ENCODE assay signal across 23 mouse cellular contexts in genomic region chr5:20918967-20919366, GRCm38 (mm10).
"Had no signal": no experiment of that assay in that cellular context is flagged by ENCODE, and none has a peak within 500 bp of the region (broad histone marks: within the 10 kb centered on the region; RNA-seq: fewer than 3 reads in every experiment).

No protein-coding gene starts in this region.

- DNase-seq: gastrocnemius, adult 2 months; gastrocnemius, postnatal 10 days; gastrocnemius, postnatal 25 days; heart, adult 2 months; heart, postnatal 14 days; heart, postnatal 36 days; kidney, adult 11 months; kidney, postnatal 14 days; kidney, postnatal 36 days; layer of hippocampus, adult 9-11 months; layer of hippocampus, postnatal 36 days; left cerebral cortex, postnatal 4 days had no signal

- H3K27ac ChIP-seq: gastrocnemius, adult 2 months; heart, adult 2 months; heart, embryonic 13.5 days; heart, embryonic 15.5 days; hindbrain, embryonic 13.5 days; hindbrain, embryonic 15.5 days; hindbrain, postnatal 0 days; kidney, embryonic 15.5 days; kidney, postnatal 0 days; limb, embryonic 13.5 days; limb, embryonic 15.5 days; liver, embryonic 12.5 days; liver, embryonic 14.5 days had no signal

- H3K4me1 ChIP-seq: hindbrain, embryonic 13.5 days; hindbrain, embryonic 15.5 days; kidney, embryonic 15.5 days; limb, embryonic 13.5 days; limb, embryonic 15.5 days; liver, embryonic 12.5 days had no signal

- H3K9me3 ChIP-seq: heart, embryonic 13.5 days; heart, embryonic 15.5 days; hindbrain, embryonic 13.5 days; hindbrain, embryonic 15.5 days; kidney, embryonic 15.5 days; limb, embryonic 13.5 days; limb, embryonic 15.5 days; liver, embryonic 12.5 days had no signal

- H3K36me3 ChIP-seq: hindbrain, embryonic 13.5 days; hindbrain, embryonic 15.5 days had no signal

- H3K4me3 ChIP-seq: gastrocnemius, adult 2 months; heart, adult 2 months; heart, embryonic 13.5 days; heart, embryonic 15.5 days; hindbrain, embryonic 13.5 days; hindbrain, embryonic 15.5 days; kidney, embryonic 15.5 days; limb, embryonic 13.5 days; limb, embryonic 15.5 days; liver, embryonic 12.5 days had no signal

- H3K9ac ChIP-seq: heart, embryonic 13.5 days; heart, embryonic 15.5 days; hindbrain, embryonic 13.5 days; hindbrain, embryonic 15.5 days; kidney, embryonic 15.5 days; limb, embryonic 13.5 days; limb, embryonic 15.5 days; liver, embryonic 12.5 days; liver, embryonic 14.5 days had no signal
